Mouse (Mus musculus) cerebellum, adult 18-20 months (tissue): Measurements from ENCODE around the gene Cd3eap.

Source experiments
- DNase-seq, 2 experiments: peaks; one replicate each; pipeline ENCODE4 v3.0.0; 2021

The Cd3eap gene

DNA sequence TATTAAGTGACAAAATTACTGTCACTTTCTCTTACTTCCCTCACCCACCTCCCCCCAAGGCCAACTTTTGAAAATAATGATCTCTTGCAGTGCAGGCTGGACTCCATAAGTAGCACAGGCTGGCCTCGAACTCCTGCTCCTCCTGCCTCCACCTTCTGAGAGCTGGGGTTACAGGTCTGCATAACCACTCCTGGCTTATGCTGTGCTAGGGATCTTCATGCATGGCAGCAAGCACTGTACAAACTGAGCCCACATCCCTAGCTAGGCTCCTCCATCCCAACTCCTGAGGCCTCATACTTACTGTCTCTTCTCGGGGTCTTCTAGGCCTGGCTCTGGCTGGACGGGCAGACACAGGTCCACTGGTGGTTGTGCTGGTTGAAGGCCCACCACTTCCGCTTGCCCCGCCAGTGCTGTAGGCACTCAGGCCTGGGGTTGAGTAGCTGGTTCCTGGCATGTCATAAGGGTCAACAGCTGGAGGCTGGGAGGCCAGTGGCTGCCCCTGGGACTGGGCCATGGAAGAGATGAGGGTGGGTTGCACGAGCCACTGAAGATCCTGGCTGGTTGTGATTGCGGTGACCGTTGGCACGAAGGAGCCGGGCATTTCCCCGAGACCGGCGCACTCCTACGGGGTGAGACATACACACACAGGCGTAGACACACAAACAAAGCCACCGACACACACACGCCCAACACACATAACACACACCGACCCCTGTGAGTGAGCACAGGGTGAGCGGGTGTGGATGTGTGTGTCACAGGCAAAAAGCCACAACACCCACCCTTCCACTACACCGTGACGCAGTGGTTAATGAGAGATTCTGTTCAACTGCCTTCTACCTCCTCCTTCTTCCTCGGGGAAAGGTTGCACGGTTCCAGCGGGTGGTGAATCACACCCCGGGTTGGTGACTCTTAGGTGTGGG, 52.2 kb downstream of the Cd3eap start:
- DNase-seq: peak in 1 of 2 experiments; percentile 39
